Mouse (Mus musculus) myocyte (in vitro differentiated cells): ENCODE measurements around the gene Gm3625. TPM values are rescaled to one million over a fixed set of nuclear protein-coding genes. Genes with fewer than 3 reads are reported as not detected.
A peak's percentile ranks its signal among the peaks of the same experiment; 100 is the strongest.

Experiments used
- H3K27me3 ChIP-seq: one replicate; pipeline ENCODE4 v1.6.1; 2011; ENCODE audit not compliant: control insufficient read depth, insufficient read depth, insufficient read length
- H3K36me3 ChIP-seq: one replicate; pipeline ENCODE4 v1.6.1; 2011; ENCODE audit not compliant: control insufficient read depth, insufficient read depth
- H3K4me2 ChIP-seq: one replicate; pipeline ENCODE4 v1.6.1; 2011; ENCODE audit warnings: low read depth, control low read depth
- H3K4me3 ChIP-seq: one replicate; pipeline ENCODE4 v1.5.1; 2011; ENCODE audit warnings: mild to moderate bottlenecking, control low read depth, moderate library complexity
- H3K79me2 ChIP-seq: one replicate; pipeline ENCODE4 v1.6.1; 2011; ENCODE audit not compliant: control insufficient read depth, insufficient read depth
- H3ac ChIP-seq: one replicate; pipeline ENCODE4 v1.6.1; 2011; ENCODE audit not compliant: control insufficient read depth, insufficient read length
- CEBPB ChIP-seq: IDR thresholded peaks from 2 replicates; pipeline ENCODE4 v1.6.1; 2011; ENCODE audit warnings: mild to moderate bottlenecking, moderate library complexity; ENCODE audit not compliant: poor library complexity, insufficient read depth, severe bottlenecking
- E2F4 ChIP-seq: IDR thresholded peaks from one replicate; pipeline ENCODE4 v1.6.1; 2011; ENCODE audit warnings: mild to moderate bottlenecking, control low read depth, moderate library complexity; ENCODE audit not compliant: insufficient read depth
- MAX ChIP-seq: IDR thresholded peaks from one replicate; pipeline ENCODE4 v1.6.1; 2011; ENCODE audit warnings: low read depth, mild to moderate bottlenecking, control low read depth
- MYOD1 ChIP-seq, 3 experiments: IDR thresholded peaks; one replicate each; pipeline ENCODE4 v1.6.1; 2011; ENCODE audit warnings: control low read depth in 2 of 3, low read depth in 2 of 3, mild to moderate bottlenecking in 2 of 3, moderate library complexity in 1 of 3; ENCODE audit not compliant: insufficient read length in 2 of 3, control insufficient read depth in 1 of 3
- MYOG ChIP-seq, 3 experiments: IDR thresholded peaks; one replicate each; pipeline ENCODE4 v1.6.1; 2011; ENCODE audit warnings: control low read depth in 2 of 3, low read depth in 2 of 3, mild to moderate bottlenecking in 2 of 3; ENCODE audit not compliant: insufficient read length in 2 of 3, control insufficient read depth in 1 of 3, insufficient read depth in 1 of 3
- POLR2A ChIP-seq: IDR thresholded peaks from one replicate; pipeline ENCODE4 v1.6.1; 2011; ENCODE audit warnings: low read depth, mild to moderate bottlenecking, control low read depth, moderate library complexity; ENCODE audit not compliant: insufficient read length
- POLR2AphosphoS2 ChIP-seq: IDR thresholded peaks from one replicate; pipeline ENCODE4 v1.6.1; 2011; ENCODE audit warnings: low read depth, control low read depth; ENCODE audit not compliant: insufficient read length
- REST ChIP-seq: IDR thresholded peaks from one replicate; pipeline ENCODE4 v1.6.1; 2011; ENCODE audit warnings: mild to moderate bottlenecking, control low read depth, moderate library complexity; ENCODE audit not compliant: insufficient read depth, insufficient read length
- SRF ChIP-seq: IDR thresholded peaks from one replicate; pipeline ENCODE4 v1.6.1; 2011; ENCODE audit warnings: low read depth; ENCODE audit not compliant: control insufficient read depth, insufficient read length
- TCF12 ChIP-seq: IDR thresholded peaks from one replicate; pipeline ENCODE4 v1.6.1; 2011; ENCODE audit warnings: mild to moderate bottlenecking, control low read depth; ENCODE audit not compliant: poor library complexity, insufficient read depth, severe bottlenecking
- TCF3 ChIP-seq: IDR thresholded peaks from one replicate; pipeline ENCODE4 v1.6.1; 2011; ENCODE audit warnings: low read depth, control low read depth; ENCODE audit not compliant: insufficient read length
- USF1 ChIP-seq: IDR thresholded peaks from one replicate; pipeline ENCODE4 v1.6.1; 2011; ENCODE audit warnings: low read depth, mild to moderate bottlenecking, control low read depth, moderate library complexity
- polyA plus RNA-seq: library from polyadenylated mRNA; unstranded; fragments of >200 nt; fragmentation: generic; extraction: Trizol; gene quantifications from one replicate; pipeline ENCODE4 v1.2.1, GENCODE M21; 2012; ENCODE audit warnings: missing spikeins

Gm3625 gene
- polyA plus RNA-seq, 1 experiment = not detected

DNA sequence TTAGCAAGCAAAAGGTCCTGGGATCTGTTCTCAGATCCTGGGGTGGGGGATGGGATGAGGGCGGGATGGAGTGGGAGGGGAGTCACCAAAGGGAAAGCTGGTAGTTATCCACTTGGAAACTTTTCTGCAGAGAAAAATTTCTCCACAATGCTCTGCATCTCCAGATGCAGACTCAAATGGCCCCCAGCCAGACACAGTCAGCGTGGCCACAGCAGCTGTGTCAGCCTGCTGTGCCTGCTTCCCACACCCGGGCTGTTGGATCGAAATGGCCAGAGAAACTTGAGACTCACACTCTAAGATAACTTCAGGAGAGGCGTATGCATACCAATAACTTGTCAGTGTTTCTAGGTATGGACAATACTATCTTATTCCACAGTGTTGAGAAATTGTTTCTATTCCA lies 46.2 kb downstream of the Gm3625 start:
- peak; percentile 50 for TF ChIP-seq TCF12
- no peak for TF ChIP-seq POLR2AphosphoS2
- no peak for TF ChIP-seq POLR2A
- TF ChIP-seq E2F4 = no peak
- peak; percentile 51 for TF ChIP-seq TCF3
- peak; percentile 41 to 92 (median 91) for TF ChIP-seq MYOG (IDR thresholded peaks at IDR 0.05; ENCODE audit: control insufficient read depth in 1 of 3, insufficient read depth in 1 of 3, insufficient read length in 2 of 3, low read depth in 2 of 3)
- no peak for TF ChIP-seq REST
- TF ChIP-seq USF1 = no peak
- TF ChIP-seq CEBPB = no peak
- TF ChIP-seq MYOD1 (IDR thresholded peaks at IDR 0.05; ENCODE audit: control insufficient read depth in 1 of 3, insufficient read length in 2 of 3, low read depth in 2 of 3) = peak in 2 of 3 experiments; percentile 91 to 93
- no peak for TF ChIP-seq SRF
- TF ChIP-seq MAX = no peak
- Histone ChIP-seq H3ac (no peak overlapping the region), H3K4me3 (no peak overlapping the region), H3K79me2 (no peaks in the 10 kb centered on the region), H3K36me3 (no peaks in the 10 kb centered on the region), H3K27me3 (no peaks in the 10 kb centered on the region), H3K4me2 (peak overlapping the region; percentile 41)

DNA sequence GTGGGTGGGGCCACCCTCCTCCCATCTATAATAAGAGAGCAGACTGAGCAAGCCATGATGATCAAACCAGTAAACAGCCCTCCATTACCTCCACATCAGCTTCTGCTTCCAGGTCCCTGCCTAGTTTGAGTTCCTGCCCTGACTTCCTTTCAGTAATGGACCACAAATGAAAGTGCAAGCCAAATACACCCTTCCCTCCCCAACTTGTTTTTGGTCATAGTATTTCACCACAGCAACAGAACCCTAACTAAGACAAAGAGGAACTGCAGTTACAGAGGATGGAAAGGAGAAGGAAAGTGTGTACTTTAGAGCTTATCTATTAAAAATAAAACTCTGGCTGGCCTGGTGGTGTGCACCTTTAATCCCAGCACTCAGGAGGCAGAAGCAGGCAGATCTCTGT lies 47.3 kb downstream of the Gm3625 start:
- H3K27me3 ChIP-seq = no peaks in the 10 kb centered on the region
- no peak overlapping the region for H3K4me3 ChIP-seq
- no peak overlapping the region for H3K4me2 ChIP-seq
- H3K79me2 ChIP-seq = no peaks in the 10 kb centered on the region
- H3ac ChIP-seq = no peak overlapping the region
- TF ChIP-seq POLR2A = no peak
- TF ChIP-seq POLR2AphosphoS2 = no peak
- TF ChIP-seq MYOG (IDR thresholded peaks at IDR 0.05; ENCODE audit: control insufficient read depth in 1 of 3, insufficient read depth in 1 of 3, insufficient read length in 2 of 3, low read depth in 2 of 3) = no peak
- TF ChIP-seq TCF3 = no peak
- no peak for TF ChIP-seq SRF
- no peak for TF ChIP-seq MAX
- no peak for TF ChIP-seq TCF12
- no peak for TF ChIP-seq REST
- no peak for TF ChIP-seq USF1
- TF ChIP-seq MYOD1 (IDR thresholded peaks at IDR 0.05; ENCODE audit: control insufficient read depth in 1 of 3, insufficient read length in 2 of 3, low read depth in 2 of 3) = no peak
- TF ChIP-seq E2F4 = no peak
- no peak for TF ChIP-seq CEBPB
- H3K36me3 ChIP-seq = no peaks in the 10 kb centered on the region

- TF ChIP-seq TCF12 (no peak), CEBPB (no peak), MYOG (IDR thresholded peaks at IDR 0.05; ENCODE audit: control insufficient read depth in 1 of 3, insufficient read depth in 1 of 3, insufficient read length in 2 of 3, low read depth in 2 of 3) (no peak), MAX (no peak), POLR2A (no peak), E2F4 (no peak), REST (no peak), MYOD1 (IDR thresholded peaks at IDR 0.05; ENCODE audit: control insufficient read depth in 1 of 3, insufficient read length in 2 of 3, low read depth in 2 of 3) (no peak), SRF (no peak), POLR2AphosphoS2 (no peak), USF1 (no peak), TCF3 (no peak)
- Histone ChIP-seq H3K36me3 (no peaks in the 10 kb centered on the region), H3K79me2 (no peaks in the 10 kb centered on the region), H3K4me3 (no peak overlapping the region), H3K27me3 (no peaks in the 10 kb centered on the region), H3K4me2 (no peak overlapping the region), H3ac (no peak overlapping the region)
Measured at GRCm38 (mm10) chr12:4544400-4544919, 48.3 kb downstream of the Gm3625 start.

Other genes starting within 250 kb of the Gm3625 start
- 7.1 TPM for gene Ncoa1, start 115.7 kb downstream of the Gm3625 start, polyA plus RNA-seq
- 8.4 TPM for gene Itsn2, start 289 bp downstream of the Gm3625 start, polyA plus RNA-seq
- gene Fam228a, start 145.5 kb upstream of the Gm3625 start, polyA plus RNA-seq = not detected
- gene Pfn4, start 176.1 kb upstream of the Gm3625 start, polyA plus RNA-seq = 0.02 TPM
- gene Fam228b, start 176.3 kb upstream of the Gm3625 start, polyA plus RNA-seq = 0.07 TPM
- gene Sf3b6, start 224.6 kb upstream of the Gm3625 start, polyA plus RNA-seq = 100.0 TPM
- 7.3 TPM for gene Fkbp1b, start 248.7 kb upstream of the Gm3625 start, polyA plus RNA-seq